In the genomic region with DNA sequence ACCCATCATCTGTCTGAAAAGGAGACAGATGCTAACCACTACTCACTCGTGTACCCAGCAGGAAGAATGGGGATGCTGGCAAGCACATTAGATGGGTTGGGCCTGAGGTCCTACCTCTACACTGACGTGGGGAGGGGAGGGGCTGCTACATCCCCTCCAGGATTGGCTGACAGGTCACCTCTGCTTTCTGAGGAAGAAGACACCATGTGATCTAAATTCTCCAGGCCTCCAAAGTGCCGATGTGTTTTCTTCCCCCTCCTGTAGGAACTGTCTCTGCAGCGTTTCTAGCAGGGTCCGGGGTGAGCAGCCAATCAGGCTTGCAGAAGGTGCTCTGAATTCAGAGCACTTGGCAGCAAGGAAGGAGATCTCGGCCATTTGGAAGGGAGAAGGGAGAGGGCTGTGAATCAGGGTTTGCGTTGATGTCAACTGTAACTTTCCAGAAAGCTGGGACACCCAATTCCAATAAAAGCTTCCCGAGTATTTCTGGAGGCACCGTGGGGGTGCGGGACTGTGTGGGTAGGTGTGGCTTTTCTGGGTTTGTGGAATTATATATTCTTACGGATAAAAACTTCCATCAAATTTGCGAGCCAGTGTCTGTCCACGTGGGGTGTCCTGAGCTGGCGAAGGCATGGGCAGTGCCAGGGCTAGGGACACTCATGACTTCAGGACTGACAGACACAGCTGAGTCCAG, we compare ENCODE assay signal across 18 mouse cellular contexts. TPM values are rescaled to one million over a fixed set of nuclear protein-coding genes. Genes with fewer than 3 reads are reported as not detected.
A peak's percentile ranks its signal among the peaks of the same experiment; 100 is the strongest.
DNase-seq lines count a peak whose midpoint lies in the region; ATAC-seq and TF ChIP-seq lines count a peak whose summit lies in the region.
"Had no signal": no experiment of that assay in that cellular context is flagged by ENCODE, and none has a peak within 500 bp of the region (broad histone marks: within the 10 kb centered on the region; RNA-seq: fewer than 3 reads in every experiment).

No protein-coding gene starts in this region.

- no peaks in the 10 kb centered on the region for H3K9me3 ChIP-seq in heart, embryonic 10.5 days
- no peaks in the 10 kb centered on the region for H3K9me3 ChIP-seq in hindbrain, postnatal 0 days (ENCODE audit: low read length)
- H3K9me3 ChIP-seq: heart, embryonic 13.5 days had no signal

- no peak for ATAC-seq in hindbrain, postnatal 0 days

- no peak overlapping the region for H3K4me2 ChIP-seq in hindbrain, postnatal 0 days (ENCODE audit: low read depth, low read length)
- H3K4me2 ChIP-seq: heart, embryonic 13.5 days; hindbrain, embryonic 12.5 days; limb, embryonic 13.5 days; lung, embryonic 14.5 days had no signal

- no peaks in the 10 kb centered on the region for H3K4me1 ChIP-seq in heart, embryonic 10.5 days
- H3K4me1 ChIP-seq in hindbrain, postnatal 0 days (ENCODE audit: insufficient read depth, low read length) = no peaks in the 10 kb centered on the region
- H3K4me1 ChIP-seq: heart, embryonic 13.5 days; hindbrain, embryonic 12.5 days; limb, embryonic 13.5 days had no signal

- WGBS in heart, embryonic 10.5 days = 66% methylated on average over 14 of the region's 14 CpGs
- 67% methylated on average over 14 of the region's 14 CpGs for WGBS in hindbrain, postnatal 0 days

- DNase-seq in heart, embryonic 10.5 days (ENCODE audit: low spot score) = peak; percentile 69
- no peak for DNase-seq in heart, postnatal 10 days
- peak; percentile 72 for DNase-seq in cerebellum, adult 11-12 months
- DNase-seq in cerebellum, postnatal 14 days = peak; percentile 48 to 53
- DNase-seq in left cerebral cortex, postnatal 25 days (ENCODE audit: low spot score in 2 of 2) = peak; percentile 57 to 96
- no peak for DNase-seq in spleen, postnatal 14 days (ENCODE audit: low spot score in 2 of 2)
- no peak for DNase-seq in spleen, postnatal 4 days (ENCODE audit: low spot score in 2 of 2)
- no peak for DNase-seq in hindbrain, postnatal 0 days (ENCODE audit: low spot score)
- DNase-seq: gastrocnemius, postnatal 10 days; kidney, adult 18-20 months; kidney, postnatal 4 days; lung, embryonic 14.5 days; thymus, postnatal 25 days had no signal

- H3K9ac ChIP-seq in hindbrain, postnatal 0 days (replicated peaks; ENCODE audit: low read length) = no peak overlapping the region
- H3K9ac ChIP-seq: heart, embryonic 13.5 days; hindbrain, embryonic 12.5 days; limb, embryonic 13.5 days; lung, embryonic 14.5 days had no signal

- no peaks in the 10 kb centered on the region for H3K36me3 ChIP-seq in heart, embryonic 10.5 days
- no peaks in the 10 kb centered on the region for H3K36me3 ChIP-seq in hindbrain, postnatal 0 days (ENCODE audit: insufficient read depth, low read length)
- H3K36me3 ChIP-seq: heart, embryonic 13.5 days; hindbrain, embryonic 12.5 days; limb, embryonic 13.5 days had no signal

- H3K27ac ChIP-seq in heart, embryonic 10.5 days = no peak overlapping the region
- no peak overlapping the region for H3K27ac ChIP-seq in hindbrain, postnatal 0 days
- H3K27ac ChIP-seq: heart, embryonic 13.5 days; hindbrain, embryonic 12.5 days; limb, embryonic 13.5 days had no signal

- H3K4me3 ChIP-seq in heart, embryonic 10.5 days = no peak overlapping the region
- H3K4me3 ChIP-seq in hindbrain, postnatal 0 days (ENCODE audit: low read length) = no peak overlapping the region
- H3K4me3 ChIP-seq: erythroblast, embryonic 14.5 days; heart, embryonic 13.5 days; hindbrain, embryonic 12.5 days; limb, embryonic 13.5 days had no signal

- no peak for TF ChIP-seq CTCF in hindbrain, postnatal 0 days (IDR thresholded peaks at IDR 0.05; ENCODE audit: low read depth)

- H3K27me3 ChIP-seq in heart, embryonic 10.5 days (ENCODE audit: insufficient read depth, poor library complexity, severe bottlenecking) = no peaks in the 10 kb centered on the region
- no peaks in the 10 kb centered on the region for H3K27me3 ChIP-seq in hindbrain, postnatal 0 days (ENCODE audit: insufficient read depth, low read length)
- H3K27me3 ChIP-seq: heart, embryonic 13.5 days; limb, embryonic 13.5 days had no signal

- intact Hi-C loops in heart, postnatal 10 days (cut with DNase I) = no loop called here
- intact Hi-C loops in left cerebral cortex, postnatal 25 days (cut with DNase I) = loop anchor here (1.0 kb wide), 2 partner anchors 41 to 58 kb away; no protein-coding TSS in a partner anchor

RNA-seq across cellular contexts. Expression of gene Kcnk12, which starts 13.5 kb away (rescaled TPM):
- polyA plus RNA-seq in heart, embryonic 10.5 days (2016; fragmentation: Nextera tagmentation; extraction: Ambion mirVana) = 0.06 TPM in 1 of 2 replicates, not detected in the other
- under 1 TPM in 1 of 2 experiments, not detected in 1; 0.12 TPM for total RNA-seq in heart, postnatal 10 days (2021)
- 10 to 100 TPM; 29.0 to 31.2 TPM for total RNA-seq in left cerebral cortex, postnatal 25 days (2021)
- total RNA-seq in hindbrain, postnatal 0 days (2014; rRNA removed) = 12.8 and 19.5 TPM in 2 replicates
- 2.5 and 2.6 TPM in 2 replicates for polyA plus RNA-seq in hindbrain, postnatal 0 days (2015; fragmentation: Nextera tagmentation; extraction: Ambion mirVana)
- total RNA-seq: gastrocnemius, postnatal 10 days; megakaryocyte-erythroid progenitor cell, adult 5-6 weeks had no signal
- polyA plus RNA-seq: heart, embryonic 13.5 days; limb, embryonic 13.5 days; lung, embryonic 14.5 days had no signal

Comparison
In these comparisons a context has a peak if more than half of its experiments do, and no peak if none do; other contexts are left out.
1. DNase-seq: peak in heart, embryonic 10.5 days (single experiment), cerebellum, adult 11-12 months (single experiment), cerebellum, postnatal 14 days (2 of 2) and left cerebral cortex, postnatal 25 days (2 of 2); none in heart, postnatal 10 days (0 of 2), spleen, postnatal 14 days (0 of 2), spleen, postnatal 4 days (0 of 2) and hindbrain, postnatal 0 days (single experiment).
2. RNA of gene Kcnk12, which starts 13.5 kb away (total RNA-seq): 29.0 to 31.2 TPM in left cerebral cortex, postnatal 25 days and 12.8 to 19.5 TPM in hindbrain, postnatal 0 days; 0.12 TPM in heart, postnatal 10 days; every median in the first group is over 10 times any median in the second.